Mouse (Mus musculus) lung, adult 2 months (tissue): ENCODE data around the gene Gfra4.

Experiments
- CTCF ChIP-seq: fragments of 200-500 bp; IDR thresholded peaks from 2 replicates; pipeline ENCODE4 v1.5.1; 2011; ENCODE audit warnings: mild to moderate bottlenecking, low read length, control low read depth; ENCODE audit not compliant: insufficient read depth
- POLR2A ChIP-seq: fragments of 200-500 bp; IDR thresholded peaks from 2 replicates; pipeline ENCODE4 v1.6.1; 2011; ENCODE audit warnings: low read depth, mild to moderate bottlenecking, control low read depth, low read length, borderline replicate concordance; ENCODE audit errors: extremely low read depth

DNA sequence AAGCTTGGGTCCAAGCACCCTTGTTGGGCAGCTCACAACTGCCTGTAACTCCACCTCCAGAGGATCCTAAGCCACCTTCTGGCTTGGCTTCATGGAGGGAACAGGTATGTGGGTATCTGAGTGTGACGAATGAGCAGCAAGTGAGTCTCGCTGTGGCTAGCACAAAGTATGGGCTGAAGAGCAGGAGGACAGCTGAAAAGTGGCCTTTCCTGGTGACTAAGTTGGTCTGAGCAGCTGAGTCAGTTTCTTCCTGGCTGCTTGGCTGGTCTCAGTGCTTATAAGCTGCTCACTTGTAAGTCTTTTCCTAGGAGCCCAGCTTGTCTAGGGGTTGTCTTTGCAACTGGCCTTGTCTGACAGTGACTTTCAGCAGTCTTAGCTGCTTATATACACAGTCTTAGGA, 6.5 kb downstream of the Gfra4 start:
- TF ChIP-seq CTCF (no peak), POLR2A (no peak)
